Mouse (Mus musculus): ENCODE results near the gene Kif5c.

DNA sequence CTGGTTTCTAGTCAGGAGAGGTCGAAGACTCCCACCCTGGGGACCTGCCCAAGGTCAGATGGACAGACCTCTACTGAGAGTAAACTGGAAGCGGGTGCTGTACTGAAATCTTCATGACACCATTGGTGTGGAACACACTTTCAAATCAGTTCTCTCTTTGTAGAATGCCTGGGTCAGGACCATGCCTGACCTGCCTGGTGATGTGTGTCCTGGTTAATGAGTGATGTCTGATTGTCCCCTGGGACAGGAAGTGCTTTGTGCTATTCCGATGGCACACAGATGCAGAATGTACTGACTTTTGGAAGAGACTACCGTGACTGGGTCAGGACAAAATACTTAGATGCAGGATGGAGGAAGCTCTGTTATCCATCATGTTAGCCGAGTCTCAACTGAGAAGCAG, 151.3 kb downstream of the Kif5c start:
- TF ChIP-seq CTCF (IDR thresholded peaks at IDR 0.05; ENCODE audit: control insufficient read depth, insufficient read depth, insufficient replicate concordance, low read depth, low read length) (no peak), POLR2A (IDR thresholded peaks at IDR 0.05; ENCODE audit: control insufficient read depth, low read depth, low read length) (no peak)

Measured in testis, adult 2 months (tissue).